Mouse (Mus musculus) stomach, postnatal 0 days (tissue): ENCODE results near the gene Slc44a3.

Experiments
- CTCF ChIP-seq: IDR thresholded peaks from 2 replicates; pipeline ENCODE4 v1.5.1; 2016; ENCODE audit warnings: antibody characterized with exemption, low read depth, mild to moderate bottlenecking, moderate library complexity
- EP300 ChIP-seq: optimal IDR thresholded peaks from 2 replicates; pipeline ENCODE3; 2016; ENCODE audit warnings: antibody characterized with exemption

- TF ChIP-seq CTCF, result no peak
- TF ChIP-seq EP300, result no peak
Measured at GRCm38 (mm10) chr3:121411450-121411849, 120.8 kb downstream of the Slc44a3 start.
